Mouse (Mus musculus) erythroblast, adult 5-6 weeks (primary cell): Measurements from ENCODE around the gene Vps4a. TPM values are rescaled to one million over a fixed set of nuclear protein-coding genes. Genes with fewer than 3 reads are reported as not detected.

ENCODE experiments used
- total RNA-seq, 2 experiments: library from RNA; stranded (forward) in 1 of 2; stranded (reverse) in 1 of 2; fragments of 150-400 nt in 1 of 2; fragments of 200-764, 138-1000 nt in 1 of 2; gene quantifications; 2 replicates each; pipeline versions ENCODE4 v1.2.3 to v1.2.4; 2015 to 2017; ENCODE audit warnings: low replicate concordance in 2 of 2

The Vps4a gene
- total RNA-seq, 2 experiments from 2014 or later: 9.1 to 10.2 TPM

Other genes starting within 250 kb of the Vps4a start
- gene Has3, start 161.0 kb upstream of the Vps4a start, total RNA-seq (2015; ENCODE audit: low replicate concordance): not detected in 2 replicates
- gene Has3, start 161.0 kb upstream of the Vps4a start, total RNA-seq (2017; ENCODE audit: low replicate concordance): not detected in 2 replicates
- gene Utp4, start 137.6 kb upstream of the Vps4a start, total RNA-seq (2015; ENCODE audit: low replicate concordance): 12.7 and 22.6 TPM in 2 replicates
- 5.4 and 9.1 TPM in 2 replicates for gene Utp4, start 137.6 kb upstream of the Vps4a start, total RNA-seq (2017; ENCODE audit: low replicate concordance)
- 2.1 and 4.2 TPM in 2 replicates for gene Sntb2, start 95.5 kb upstream of the Vps4a start, total RNA-seq (2015; ENCODE audit: low replicate concordance)
- 1.7 and 2.9 TPM in 2 replicates for gene Sntb2, start 95.5 kb upstream of the Vps4a start, total RNA-seq (2017; ENCODE audit: low replicate concordance)
- 4.4 and 7.9 TPM in 2 replicates for gene Pdf, start 17.4 kb downstream of the Vps4a start, total RNA-seq (2015; ENCODE audit: low replicate concordance)
- gene Pdf, start 17.4 kb downstream of the Vps4a start, total RNA-seq (2017; ENCODE audit: low replicate concordance): 9.3 and 10.7 TPM in 2 replicates
- gene Cog8, start 25.5 kb downstream of the Vps4a start, total RNA-seq (2015; ENCODE audit: low replicate concordance): 4.2 and 10.7 TPM in 2 replicates
- 3.6 and 8.9 TPM in 2 replicates for gene Cog8, start 25.5 kb downstream of the Vps4a start, total RNA-seq (2017; ENCODE audit: low replicate concordance)
- 19.4 and 22.5 TPM in 2 replicates for gene Nip7, start 25.7 kb downstream of the Vps4a start, total RNA-seq (2015; ENCODE audit: low replicate concordance)
- gene Nip7, start 25.7 kb downstream of the Vps4a start, total RNA-seq (2017; ENCODE audit: low replicate concordance): 5.0 and 8.9 TPM in 2 replicates
- not detected in 2 replicates for gene Tmed6, start 34.4 kb downstream of the Vps4a start, total RNA-seq (2015; ENCODE audit: low replicate concordance)
- not detected in 2 replicates for gene Tmed6, start 34.4 kb downstream of the Vps4a start, total RNA-seq (2017; ENCODE audit: low replicate concordance)
- 9.2 and 14.2 TPM in 2 replicates for gene Terf2, start 65.3 kb downstream of the Vps4a start, total RNA-seq (2015; ENCODE audit: low replicate concordance)
- gene Terf2, start 65.3 kb downstream of the Vps4a start, total RNA-seq (2017; ENCODE audit: low replicate concordance): 12.9 and 15.5 TPM in 2 replicates
- 10.2 and 21.3 TPM in 2 replicates for gene Cyb5b, start 119.4 kb downstream of the Vps4a start, total RNA-seq (2015; ENCODE audit: low replicate concordance)
- gene Cyb5b, start 119.4 kb downstream of the Vps4a start, total RNA-seq (2017; ENCODE audit: low replicate concordance): 8.1 and 12.8 TPM in 2 replicates